Mouse (Mus musculus) fat pad, adult 2 months (tissue): ENCODE measurements around the gene Acot7.

ENCODE experiments used
- DNase-seq: peaks from one replicate; pipeline ENCODE4 v3.0.0-alpha.2; 2011; ENCODE audit warnings: low read depth, low spot score; ENCODE audit errors: extremely low read depth

The Acot7 gene

GRCm38 (mm10) chr4:152151451-152151965, 26.4 kb upstream of the Acot7 start:
- DNase-seq = no peak

GRCm38 (mm10) chr4:152151966-152152544, 25.9 kb upstream of the Acot7 start, which contains the start of gene Espn:
Gene Espn, minus strand, starts transcription at chr4:152152371.
- DNase-seq = no peak

DNA sequence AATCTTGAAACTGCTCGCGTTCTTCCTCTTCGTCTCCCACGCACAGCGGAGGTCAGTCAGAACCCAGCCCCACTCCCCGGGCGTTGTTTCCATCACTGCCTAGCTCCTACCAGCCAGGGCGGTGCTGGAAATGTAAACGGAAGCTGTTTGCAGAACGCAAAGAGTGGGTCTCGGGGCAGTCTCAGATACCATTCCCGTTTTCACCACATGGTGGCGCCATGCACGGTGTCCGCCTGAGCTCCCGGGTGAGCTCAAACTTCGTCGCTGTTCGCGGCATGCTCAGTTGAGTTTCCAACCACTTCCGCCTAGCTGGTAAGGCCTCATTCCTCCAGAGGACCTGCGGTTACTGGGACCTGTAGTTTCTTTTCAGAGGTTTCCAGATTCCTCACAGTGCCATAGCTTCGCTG, 24.2 kb upstream of the Acot7 start:
- DNase-seq = no peak

- no peak for DNase-seq
Measured at GRCm38 (mm10) chr4:152155019-152155418, 22.9 kb upstream of the Acot7 start.

- DNase-seq = no peak
Measured at GRCm38 (mm10) chr4:152157779-152158584, 20.0 kb upstream of the Acot7 start.

GRCm38 (mm10) chr4:152158585-152159284, 19.2 kb upstream of the Acot7 start, which contains the start of gene Hes2:
Gene Hes2, plus strand, starts transcription at chr4:152158867.
- no peak for DNase-seq

DNA sequence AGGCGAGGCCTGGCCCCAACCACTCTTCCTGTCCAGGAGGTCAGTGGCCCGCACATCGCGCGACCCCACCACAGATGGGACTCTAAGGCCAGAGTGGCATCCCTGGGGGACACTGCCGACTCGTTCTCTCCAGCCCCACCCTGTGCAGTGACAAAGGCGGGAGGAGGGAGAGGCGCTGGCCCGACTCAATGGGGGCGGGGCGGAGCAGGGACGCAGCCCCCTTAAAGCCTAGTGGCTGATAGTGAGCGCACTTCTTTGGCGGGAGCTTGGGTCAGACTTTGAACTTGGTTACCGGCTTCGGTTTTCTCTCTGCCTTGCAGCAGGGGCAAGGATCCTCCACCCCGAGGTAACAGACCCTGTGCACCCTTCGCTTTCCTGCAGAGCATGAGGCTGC, 18.7 kb upstream of the Acot7 start:
- no peak for DNase-seq

DNA sequence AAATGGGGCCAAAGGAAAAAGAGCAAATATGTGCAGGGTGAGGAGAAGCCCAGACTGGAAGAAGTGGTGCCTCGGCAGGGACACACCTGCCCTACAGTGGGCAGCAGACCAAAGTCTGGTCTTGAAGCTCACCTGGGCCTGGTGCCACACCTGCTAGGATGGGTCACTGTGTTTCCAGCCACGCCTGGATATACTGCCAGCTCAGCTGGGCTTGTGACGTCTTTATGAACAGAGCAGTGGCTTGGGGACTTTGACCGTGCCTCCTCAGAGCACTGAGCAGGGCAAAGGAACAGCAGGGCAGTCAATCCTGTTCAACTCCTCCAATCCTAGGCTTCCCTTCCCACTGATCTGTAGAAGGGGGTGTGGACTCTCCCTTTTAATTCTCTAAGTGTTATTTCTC, 17.2 kb upstream of the Acot7 start:
- DNase-seq = no peak

- DNase-seq = no peak
Measured at GRCm38 (mm10) chr4:152161601-152162000, 16.3 kb upstream of the Acot7 start.

DNA sequence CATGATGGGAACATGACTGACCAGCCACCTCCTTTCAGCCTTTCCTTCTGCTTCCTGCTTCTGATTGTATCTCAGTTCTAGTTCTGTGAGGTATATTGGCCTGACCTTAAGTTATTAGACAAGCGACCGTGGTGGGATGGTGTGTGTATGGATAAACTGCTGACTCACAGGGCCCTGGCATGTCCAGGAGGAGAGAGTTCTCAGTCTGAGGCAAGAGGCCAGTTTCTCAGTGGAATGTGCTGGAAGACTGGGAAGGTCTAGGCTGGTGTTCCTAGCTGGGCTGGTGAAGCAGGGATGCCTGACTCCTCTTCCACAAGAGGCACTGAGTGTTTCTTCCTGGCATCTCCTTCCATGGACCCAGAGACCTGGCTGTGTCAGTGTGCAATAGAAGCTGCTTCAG, 15.2 kb upstream of the Acot7 start:
- DNase-seq = no peak

GRCm38 (mm10) chr4:152165036-152165931, 12.7 kb upstream of the Acot7 start:
- no peak for DNase-seq

DNA sequence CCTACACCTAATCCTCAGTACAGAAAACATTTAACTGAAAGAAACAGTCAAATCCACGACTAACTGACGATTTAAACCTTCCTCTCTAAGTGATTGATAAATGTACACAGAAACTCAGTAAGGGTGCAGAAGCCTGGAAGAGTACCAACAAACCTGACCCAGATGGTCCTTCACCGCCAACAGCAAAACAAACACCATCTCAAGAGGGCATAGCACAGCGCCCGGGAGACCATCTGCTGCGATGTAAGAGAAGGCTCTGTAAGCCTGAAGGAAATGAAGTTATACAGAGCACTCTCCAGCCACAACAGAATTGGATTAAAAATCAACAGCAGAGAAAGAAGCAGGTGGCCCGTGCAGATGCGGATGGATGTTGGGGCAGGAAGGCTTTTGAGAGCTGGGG, 9.9 kb upstream of the Acot7 start:
- no peak for DNase-seq

DNA sequence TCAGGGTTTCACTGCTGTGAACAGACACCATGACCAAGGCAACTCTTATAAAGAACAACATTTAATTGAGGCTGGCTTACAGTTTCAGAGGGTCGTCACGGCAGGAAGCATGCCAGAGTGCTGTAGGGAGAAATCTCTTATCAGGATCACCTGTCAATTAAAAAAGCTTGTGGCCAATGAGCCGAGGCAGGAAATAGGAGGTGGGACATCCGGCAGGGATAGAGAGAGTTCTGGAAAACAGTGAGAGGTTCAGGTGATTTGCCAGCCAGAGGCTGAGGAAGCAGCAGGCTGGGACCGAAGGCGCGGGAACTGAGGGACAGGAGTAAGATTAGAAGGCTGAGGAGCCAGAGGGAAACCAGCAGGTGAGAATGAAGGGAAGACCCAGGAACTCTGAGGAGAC, 8.8 kb upstream of the Acot7 start:
- no peak for DNase-seq

DNA sequence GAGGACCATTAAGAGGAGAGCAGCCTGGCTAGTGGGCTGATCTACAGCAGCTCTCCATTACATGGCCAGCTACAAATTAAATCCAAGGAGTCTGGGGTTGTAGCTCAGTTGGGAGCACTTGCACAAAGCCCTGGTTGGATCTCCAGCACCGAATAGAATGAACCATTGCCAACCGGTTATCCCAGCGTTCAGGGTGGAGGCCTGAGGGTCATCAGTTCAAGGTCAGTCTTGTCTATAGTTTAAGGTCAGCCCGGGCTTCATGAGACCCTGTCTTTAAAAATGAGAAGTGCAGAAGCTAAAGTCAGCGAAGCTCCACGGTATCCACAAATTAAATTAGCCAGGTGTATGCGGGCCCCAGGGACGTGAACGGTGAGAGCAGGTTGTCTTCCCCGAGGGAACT, 7.6 kb upstream of the Acot7 start:
- DNase-seq = no peak

DNA sequence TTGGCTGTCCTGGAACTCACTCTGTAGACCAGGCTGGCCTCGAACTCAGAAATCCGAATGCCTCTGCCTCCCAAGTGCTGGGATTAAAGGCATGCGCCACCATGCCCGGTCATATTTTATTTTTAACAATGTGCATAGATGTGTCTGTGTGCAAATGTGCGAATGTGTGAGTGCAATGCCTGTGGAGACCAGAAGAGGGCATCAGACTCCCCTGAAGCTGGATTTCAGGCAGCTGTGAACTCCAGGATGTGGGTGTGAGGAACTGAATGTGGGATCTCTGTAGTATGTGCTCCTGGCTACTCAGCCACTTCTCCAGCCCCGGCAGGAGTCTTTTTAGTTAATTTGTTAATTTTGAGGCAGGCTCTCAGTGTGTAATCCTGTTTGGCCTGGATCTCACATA, 6.4 kb upstream of the Acot7 start:
- no peak for DNase-seq

DNA sequence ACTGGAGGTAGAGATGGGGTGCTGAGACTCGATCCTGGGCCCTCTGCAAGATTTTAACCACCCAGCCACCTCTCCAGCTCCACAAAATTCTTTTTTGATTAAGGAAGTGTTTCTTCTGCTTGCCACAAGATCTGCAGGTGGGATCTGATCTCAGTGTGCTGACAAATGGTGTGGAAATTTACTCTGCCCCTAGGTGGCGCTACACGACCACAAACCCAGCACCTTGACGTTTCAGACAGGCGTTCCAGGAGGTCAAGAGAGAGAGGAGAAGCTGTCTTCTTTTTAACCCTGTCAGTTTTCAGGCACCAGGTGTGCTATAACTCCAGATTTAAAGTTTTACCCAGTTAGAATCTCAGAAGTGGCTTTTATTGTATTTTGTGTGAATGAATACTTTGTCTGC, 4.9 kb upstream of the Acot7 start:
- no peak for DNase-seq

- DNase-seq = no peak
Measured at GRCm38 (mm10) chr4:152173956-152174355, 4.0 kb upstream of the Acot7 start.

- no peak for DNase-seq
Measured at GRCm38 (mm10) chr4:152176638-152177037, 1.3 kb upstream of the Acot7 start.

GRCm38 (mm10) chr4:152177174-152177536, 779 bp upstream of the Acot7 start:
- no peak for DNase-seq

DNA sequence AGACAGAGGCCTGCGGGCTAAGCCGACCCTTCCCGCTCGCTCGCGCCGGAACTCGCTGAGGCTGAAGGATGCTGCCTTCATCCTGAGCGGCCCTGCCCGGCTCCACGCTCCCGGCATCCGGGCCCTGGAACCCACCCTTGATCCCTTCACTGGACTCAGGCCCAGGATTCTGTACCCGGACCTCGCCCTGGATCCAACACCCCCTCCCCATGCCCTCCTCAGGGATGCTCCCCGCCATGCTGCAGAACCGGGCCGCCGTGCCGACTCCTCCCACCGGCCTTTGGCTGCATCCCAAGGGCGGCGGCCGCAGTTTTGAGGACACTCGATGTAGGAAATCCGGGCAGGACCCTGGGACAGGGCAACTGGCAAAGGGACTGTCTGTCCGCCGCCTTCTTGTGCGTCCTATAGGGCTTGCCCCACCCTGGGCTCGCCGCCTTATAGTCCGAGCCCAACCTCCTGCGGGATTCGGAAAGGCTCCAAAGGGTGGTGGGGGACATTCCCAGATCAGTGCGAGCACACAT, 470 bp downstream of the Acot7 start:
- no peak for DNase-seq
